Mouse (Mus musculus): ENCODE measurements around the gene Gpr68. TPM values are rescaled to one million over a fixed set of nuclear protein-coding genes. Genes with fewer than 3 reads are reported as not detected.

The Gpr68 gene
- polyA plus RNA-seq, 1 experiment from 2014 or later: 0.21 TPM

- Histone ChIP-seq H3K9me3 (no peaks in the 10 kb centered on the region), H3K27me3 (ENCODE audit: insufficient read depth, poor library complexity, severe bottlenecking) (no peaks in the 10 kb centered on the region)
- WGBS: 88% methylated on average over 2 of the region's 2 CpGs
These were observed 51.7 kb downstream of the Gpr68 start for GRCm38 (mm10) chr12:100856337-100856736.

DNA sequence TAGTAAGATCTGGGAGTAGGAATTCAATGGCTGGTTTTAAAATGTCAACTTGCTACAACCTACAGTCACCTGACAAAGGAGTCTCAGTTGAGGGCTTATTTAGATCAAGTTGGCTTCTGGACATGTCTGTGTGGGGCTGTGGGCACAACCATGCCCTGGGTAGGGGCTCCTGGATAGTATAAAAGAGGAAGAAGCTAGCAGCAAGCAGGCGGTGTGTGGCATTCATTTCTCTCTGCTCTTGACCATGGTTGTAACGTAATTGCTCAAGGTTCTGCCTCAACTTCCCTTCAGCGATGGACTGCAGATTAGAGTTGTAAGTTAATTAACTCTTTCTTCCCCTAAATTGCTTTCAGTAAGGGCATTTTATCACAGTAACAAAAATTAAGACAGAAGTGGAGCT lies 55.6 kb downstream of the Gpr68 start:
- Histone ChIP-seq H3K9me3 (no peaks in the 10 kb centered on the region), H3K4me1 (replicated peaks) (no peaks in the 10 kb centered on the region), H3K4me3 (no peak overlapping the region), H3K27ac (no peak overlapping the region), H3K27me3 (ENCODE audit: insufficient read depth, poor library complexity, severe bottlenecking) (no peaks in the 10 kb centered on the region), H3K36me3 (no peaks in the 10 kb centered on the region)
- 86% methylated on average over 3 of the region's 3 CpGs for WGBS
- no peak for DNase-seq (ENCODE audit: low spot score)

More at GRCm38 (mm10) chr12:100856337-100856736, 51.7 kb downstream of the Gpr68 start:
- Histone ChIP-seq H3K4me1 (replicated peaks) (no peaks in the 10 kb centered on the region), H3K4me3 (no peak overlapping the region), H3K27ac (no peak overlapping the region), H3K36me3 (no peaks in the 10 kb centered on the region)
- DNase-seq (ENCODE audit: low spot score): no peak

DNA sequence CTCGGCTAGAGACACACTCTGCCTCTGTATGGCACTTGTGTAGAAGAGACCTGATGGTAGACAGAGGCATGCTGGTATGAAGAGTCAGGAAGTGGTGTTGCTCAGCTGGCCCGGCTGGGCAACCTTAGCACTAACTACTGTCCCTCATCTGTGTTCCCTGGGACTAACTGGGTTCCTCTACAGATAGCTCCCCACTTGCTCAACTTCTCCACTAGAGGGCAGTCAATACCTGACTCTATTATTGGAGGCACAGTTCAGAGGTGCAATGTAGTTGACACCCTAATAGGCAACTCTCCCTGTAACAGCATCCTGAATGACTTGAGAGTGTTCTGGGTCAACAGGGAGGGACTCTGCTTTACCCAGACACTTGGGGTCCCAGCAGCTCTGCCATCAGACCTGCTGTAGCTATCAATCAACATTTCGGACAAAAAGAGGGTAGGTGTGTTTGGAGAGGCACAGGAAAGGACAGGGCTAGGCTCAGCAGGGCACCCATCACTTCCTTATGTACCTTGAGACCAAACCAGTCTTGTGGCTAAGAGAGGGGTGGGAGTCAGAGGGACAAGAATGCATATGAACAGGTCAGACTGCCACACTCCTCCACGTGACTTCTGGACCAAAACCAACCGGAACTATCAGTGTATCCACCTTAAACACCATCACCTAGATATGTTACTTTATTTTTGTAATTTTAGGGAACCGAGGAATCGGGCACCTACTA lies 58.4 kb downstream of the Gpr68 start:
- H3K36me3 ChIP-seq: no peaks in the 10 kb centered on the region
- 79% methylated on average over 7 of the region's 7 CpGs for WGBS
- H3K4me1 ChIP-seq (replicated peaks): 0 out of 2 replicates have a peak, but pooled peaks cover 6% of the 10 kb centered on the region
- no peak overlapping the region for H3K27ac ChIP-seq
- no peaks in the 10 kb centered on the region for H3K9me3 ChIP-seq
- no peaks in the 10 kb centered on the region for H3K27me3 ChIP-seq (ENCODE audit: insufficient read depth, poor library complexity, severe bottlenecking)
- H3K4me3 ChIP-seq: no peak overlapping the region
- DNase-seq (ENCODE audit: low spot score): peak; percentile 36

- H3K36me3 ChIP-seq: no peaks in the 10 kb centered on the region
- H3K27ac ChIP-seq: no peak overlapping the region
- WGBS: 80% methylated on average over 11 of the region's 11 CpGs
- no peaks in the 10 kb centered on the region for H3K27me3 ChIP-seq (ENCODE audit: insufficient read depth, poor library complexity, severe bottlenecking)
- no peak overlapping the region for H3K4me3 ChIP-seq
- H3K9me3 ChIP-seq: no peaks in the 10 kb centered on the region
- DNase-seq (ENCODE audit: low spot score): no peak
- H3K4me1 ChIP-seq (replicated peaks): 0 out of 2 replicates have a peak, but pooled peaks cover 6% of the 10 kb centered on the region
These were observed 60.4 kb downstream of the Gpr68 start for GRCm38 (mm10) chr12:100847437-100848080.

- WGBS: 42% methylated on average over 1 of the region's 1 CpGs
- Histone ChIP-seq H3K4me3 (no peak overlapping the region), H3K4me1 (replicated peaks) (0 out of 2 replicates have a peak, but pooled peaks cover 6% of the 10 kb centered on the region), H3K36me3 (no peaks in the 10 kb centered on the region), H3K27me3 (ENCODE audit: insufficient read depth, poor library complexity, severe bottlenecking) (no peaks in the 10 kb centered on the region), H3K9me3 (no peaks in the 10 kb centered on the region), H3K27ac (no peak overlapping the region)
- no peak for DNase-seq (ENCODE audit: low spot score)
These were observed 61.4 kb downstream of the Gpr68 start for GRCm38 (mm10) chr12:100846566-100846965.

DNA sequence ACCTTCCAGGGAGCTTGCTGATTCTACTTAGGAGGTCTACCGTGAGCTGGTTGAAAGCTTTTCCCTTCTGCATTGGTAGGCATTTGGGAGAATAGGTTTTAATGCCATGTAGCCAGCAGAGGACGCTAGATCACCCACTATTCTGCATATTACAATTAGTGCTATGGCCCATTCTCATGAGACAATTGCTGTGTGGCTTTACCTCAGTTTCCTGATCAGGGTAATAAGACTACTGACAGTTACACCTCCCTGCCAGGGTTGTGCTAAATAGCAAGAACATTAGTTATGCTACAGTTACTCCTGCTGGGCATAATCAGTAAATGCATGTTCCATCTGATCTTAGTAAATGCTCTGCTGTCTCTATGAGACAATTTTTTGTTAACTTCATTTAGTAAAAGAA lies 62.2 kb downstream of the Gpr68 start:
- no peak for DNase-seq (ENCODE audit: low spot score)
- 25% methylated on average over 2 of the region's 2 CpGs for WGBS

DNA sequence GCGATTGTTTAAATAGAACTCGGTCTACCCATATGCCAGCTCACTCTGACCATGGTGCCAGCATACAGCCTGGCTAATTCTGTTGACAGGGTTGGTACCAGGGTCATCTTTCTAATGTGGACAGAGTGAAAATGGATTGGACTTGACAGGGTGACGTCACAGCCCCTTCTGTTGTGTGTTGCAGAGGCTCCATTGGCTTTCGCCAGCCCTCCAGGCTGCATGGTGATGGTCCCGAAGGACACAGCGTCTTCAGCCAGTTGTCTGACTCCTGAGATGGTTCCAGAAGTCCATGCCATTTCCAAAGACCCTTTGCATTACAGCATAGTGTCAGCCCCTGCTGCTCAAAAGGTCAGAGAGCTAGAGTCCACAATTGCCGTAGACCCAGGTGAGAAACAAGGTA lies 63.5 kb downstream of the Gpr68 start:
- Histone ChIP-seq H3K27me3 (ENCODE audit: insufficient read depth, poor library complexity, severe bottlenecking) (no peaks in the 10 kb centered on the region), H3K4me1 (replicated peaks) (0 out of 2 replicates have a peak, but pooled peaks cover 6% of the 10 kb centered on the region), H3K27ac (no peak overlapping the region), H3K36me3 (no peaks in the 10 kb centered on the region), H3K4me3 (no peak overlapping the region), H3K9me3 (no peaks in the 10 kb centered on the region)
- 90% methylated on average over 7 of the region's 7 CpGs for WGBS
- no peak for DNase-seq (ENCODE audit: low spot score)

More for the DNA sequence above, 62.2 kb downstream of the Gpr68 start:
- Histone ChIP-seq H3K27ac (no peak overlapping the region), H3K4me3 (no peak overlapping the region), H3K4me1 (replicated peaks) (0 out of 2 replicates have a peak, but pooled peaks cover 6% of the 10 kb centered on the region), H3K27me3 (ENCODE audit: insufficient read depth, poor library complexity, severe bottlenecking) (no peaks in the 10 kb centered on the region), H3K36me3 (no peaks in the 10 kb centered on the region), H3K9me3 (no peaks in the 10 kb centered on the region)

GRCm38 (mm10) chr12:100843171-100843570 lies 64.8 kb downstream of the Gpr68 start:
- H3K4me1 ChIP-seq (replicated peaks): peaks cover 14% of the 10 kb centered on the region; the same call in 1 of the 2 replicates
- H3K36me3 ChIP-seq: no peaks in the 10 kb centered on the region
- H3K9me3 ChIP-seq: no peaks in the 10 kb centered on the region
- WGBS: 83% methylated on average over 4 of the region's 4 CpGs
- no peaks in the 10 kb centered on the region for H3K27me3 ChIP-seq (ENCODE audit: insufficient read depth, poor library complexity, severe bottlenecking)
- H3K27ac ChIP-seq: no peak overlapping the region
- H3K4me3 ChIP-seq: no peak overlapping the region
- no peak for DNase-seq (ENCODE audit: low spot score)

GRCm38 (mm10) chr12:100841211-100841792 lies 66.7 kb downstream of the Gpr68 start:
- Histone ChIP-seq H3K36me3 (no peaks in the 10 kb centered on the region), H3K27me3 (ENCODE audit: insufficient read depth, poor library complexity, severe bottlenecking) (no peaks in the 10 kb centered on the region), H3K9me3 (no peaks in the 10 kb centered on the region), H3K4me1 (replicated peaks) (peaks cover 8% of the 10 kb centered on the region; the same call in 1 of the 2 replicates), H3K27ac (no peak overlapping the region), H3K4me3 (no peak overlapping the region)
- 31% methylated on average over 3 of the region's 3 CpGs for WGBS
- peak; percentile 84 for DNase-seq (ENCODE audit: low spot score)

- H3K9me3 ChIP-seq: no peaks in the 10 kb centered on the region
- no peak for DNase-seq (ENCODE audit: low spot score)
- no peaks in the 10 kb centered on the region for H3K36me3 ChIP-seq
- H3K27me3 ChIP-seq (ENCODE audit: insufficient read depth, poor library complexity, severe bottlenecking): no peaks in the 10 kb centered on the region
- WGBS: 79% methylated on average over 6 of the region's 6 CpGs
- no peak overlapping the region for H3K4me3 ChIP-seq
- H3K4me1 ChIP-seq (replicated peaks): peaks cover 8% of the 10 kb centered on the region; the same call in 1 of the 2 replicates
- H3K27ac ChIP-seq: no peak overlapping the region
These were observed 68.1 kb downstream of the Gpr68 start for GRCm38 (mm10) chr12:100839926-100840325.

- Histone ChIP-seq H3K27me3 (ENCODE audit: insufficient read depth, poor library complexity, severe bottlenecking) (no peaks in the 10 kb centered on the region), H3K4me3 (no peak overlapping the region), H3K9me3 (no peaks in the 10 kb centered on the region), H3K4me1 (replicated peaks) (peaks cover 8% of the 10 kb centered on the region; the same call in 1 of the 2 replicates), H3K36me3 (no peaks in the 10 kb centered on the region), H3K27ac (no peak overlapping the region)
- no peak for DNase-seq (ENCODE audit: low spot score)
- 30% methylated on average over 8 of the region's 8 CpGs for WGBS
These were observed 68.9 kb downstream of the Gpr68 start for GRCm38 (mm10) chr12:100839079-100839600.

DNA sequence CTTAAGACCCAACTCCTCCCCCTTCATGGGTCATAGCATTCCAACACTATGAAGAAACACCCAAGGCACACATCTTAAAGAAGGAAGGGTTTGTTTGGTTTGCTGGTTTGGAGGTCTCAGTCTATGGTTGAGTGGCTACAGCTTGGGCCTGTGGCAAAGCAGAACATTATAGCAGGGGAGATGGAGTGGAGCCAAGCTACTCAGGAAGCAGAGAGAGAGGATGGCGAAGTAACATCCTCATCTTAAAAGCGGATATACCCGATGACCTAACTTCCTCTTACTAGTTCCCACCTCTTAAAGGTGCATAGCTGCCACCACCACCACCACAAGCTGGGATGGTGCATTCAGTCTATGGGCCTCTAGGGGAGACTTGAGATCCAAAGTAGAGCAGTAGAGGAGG lies 70.8 kb downstream of the Gpr68 start:
- Histone ChIP-seq H3K9me3 (no peaks in the 10 kb centered on the region), H3K4me3 (no peak overlapping the region), H3K27ac (no peak overlapping the region), H3K27me3 (ENCODE audit: insufficient read depth, poor library complexity, severe bottlenecking) (no peaks in the 10 kb centered on the region), H3K4me1 (replicated peaks) (peaks cover 8% of the 10 kb centered on the region; the same call in 1 of the 2 replicates), H3K36me3 (no peaks in the 10 kb centered on the region)
- no peak for DNase-seq (ENCODE audit: low spot score)
- 84% methylated on average over 3 of the region's 3 CpGs for WGBS

All from hindbrain, embryonic 10.5 days (tissue).